Mouse (Mus musculus) embryonic facial prominence, embryonic 12.5 days (tissue): ENCODE results near the gene Cog2. TPM values are rescaled to one million over a fixed set of nuclear protein-coding genes. Genes with fewer than 3 reads are reported as not detected.

ENCODE experiments used
- ATAC-seq: fragments of 200-750 bp; cut with Nextera tagmentation; 2 replicates; pipeline ENCODE4 v1.8.0; 2017; ENCODE audit not compliant: insufficient number of reproducible peaks, insufficient read depth, low FRiP score, low TSS enrichment
- H3K27ac ChIP-seq: fragments of 300-500 bp; sonication (generic); 2 replicates; pipeline ENCODE4 v1.5.1; 2016; ENCODE audit warnings: mild to moderate bottlenecking
- H3K27me3 ChIP-seq: fragments of 300-500 bp; sonication (generic); 2 replicates; pipeline ENCODE4 v1.6.1; 2016; ENCODE audit warnings: mild to moderate bottlenecking, moderate library complexity
- H3K36me3 ChIP-seq: fragments of 300-500 bp; sonication (generic); 2 replicates; pipeline ENCODE4 v1.6.1; 2016; ENCODE audit warnings: mild to moderate bottlenecking
- H3K4me1 ChIP-seq: fragments of 300-500 bp; sonication (generic); 2 replicates; pipeline ENCODE4 v1.6.1; 2016
- H3K4me2 ChIP-seq: fragments of 300-500 bp; sonication (generic); replicated peaks from 2 replicates; pipeline ENCODE4 v1.6.1; 2016; ENCODE audit warnings: mild to moderate bottlenecking, moderate library complexity
- H3K4me3 ChIP-seq: fragments of 300-500 bp; sonication (generic); 2 replicates; pipeline ENCODE4 v1.5.1; 2016; ENCODE audit warnings: mild to moderate bottlenecking
- H3K9ac ChIP-seq: fragments of 300-500 bp; sonication (generic); 2 replicates; pipeline ENCODE4 v1.6.1; 2016; ENCODE audit warnings: mild to moderate bottlenecking, moderate library complexity
- H3K9me3 ChIP-seq: fragments of 300-500 bp; sonication (generic); 2 replicates; pipeline ENCODE4 v1.6.1; 2016; ENCODE audit warnings: mild to moderate bottlenecking, moderate library complexity
- WGBS: fragments of 180-500 bp; shearing (Covaris S2); methylation state at CpG from one replicate; pipeline ENCODE4 v1.1.7; 2016; 5-methylcytosine and 5-hydroxymethylcytosine counted together
- polyA plus RNA-seq: library from polyadenylated mRNA; unstranded; fragments of >200 nt; fragmentation: Nextera tagmentation; extraction: Ambion mirVana; gene quantifications from 2 replicates; pipeline ENCODE4 v1.2.1, GENCODE M21; 2016

Cog2 gene
- polyA plus RNA-seq, 1 experiment from 2014 or later: 46.8 TPM

DNA sequence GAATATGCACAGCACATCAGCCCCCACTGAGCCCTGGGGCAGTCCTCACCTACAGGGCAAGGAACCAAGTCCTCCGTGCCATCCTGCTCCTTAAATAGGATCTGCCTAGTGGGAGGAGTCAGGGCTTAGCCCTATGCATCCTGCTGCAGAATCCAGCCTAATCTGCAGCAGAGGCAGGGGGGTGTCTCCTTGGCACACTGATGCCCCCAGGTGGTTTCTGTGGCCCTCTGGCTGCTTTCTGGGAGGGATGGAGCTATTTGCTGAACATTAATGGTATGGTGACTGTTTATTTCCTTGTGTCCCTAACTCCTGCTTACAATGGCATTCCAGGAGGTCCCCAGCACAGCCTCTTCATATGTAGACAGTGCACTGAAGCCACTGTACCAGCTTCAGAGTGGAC, 27.6 kb downstream of the Cog2 start:
- Histone ChIP-seq H3K9ac (no peak overlapping the region), H3K27me3 (no peaks in the 10 kb centered on the region), H3K36me3 (peaks cover 92% of the 10 kb centered on the region), H3K27ac (no peak overlapping the region), H3K4me3 (no peak overlapping the region), H3K4me1 (no peaks in the 10 kb centered on the region), H3K4me2 (no peak overlapping the region), H3K9me3 (no peaks in the 10 kb centered on the region)
- 68% methylated on average over 1 of the region's 1 CpGs for WGBS
- ATAC-seq: no peak

DNA sequence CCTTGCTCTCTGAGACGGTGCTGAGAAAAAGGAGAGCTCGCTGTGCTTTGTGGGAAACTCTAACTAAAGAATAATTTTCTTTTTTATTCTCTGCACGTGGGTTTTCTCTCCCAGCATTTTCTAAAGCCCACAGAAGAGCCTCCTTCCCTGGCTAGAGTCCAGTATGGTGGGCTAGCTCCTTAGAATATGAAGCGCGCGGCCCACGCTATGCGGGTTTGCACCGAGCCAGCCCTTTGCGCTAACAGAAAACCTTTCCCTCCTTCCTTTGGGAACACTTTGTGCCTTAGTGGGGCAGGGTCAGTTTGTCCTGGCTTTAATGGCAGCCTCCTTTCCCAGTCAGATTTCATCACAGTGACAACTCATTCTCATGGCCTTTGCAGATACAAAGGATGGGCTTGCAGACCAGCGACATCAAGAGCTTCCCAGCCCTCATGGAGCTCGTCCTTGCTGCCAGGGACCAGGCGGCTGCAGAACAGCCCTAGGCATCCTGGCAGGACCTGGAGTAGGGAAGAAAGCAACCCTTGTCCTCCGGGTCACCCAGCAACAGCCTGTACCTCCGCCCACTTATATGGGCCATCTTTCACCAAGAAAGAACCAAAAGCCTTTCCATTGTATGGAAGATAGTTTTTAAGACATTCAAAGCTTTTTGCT, 30.6 kb downstream of the Cog2 start:
- Histone ChIP-seq H3K27ac (no peak overlapping the region), H3K4me2 (no peak overlapping the region), H3K36me3 (peaks cover 66% of the 10 kb centered on the region), H3K4me1 (no peaks in the 10 kb centered on the region), H3K9me3 (no peaks in the 10 kb centered on the region), H3K9ac (no peak overlapping the region), H3K4me3 (no peak overlapping the region), H3K27me3 (no peaks in the 10 kb centered on the region)
- no peak for ATAC-seq
- 85% methylated on average over 15 of the region's 15 CpGs for WGBS

DNA sequence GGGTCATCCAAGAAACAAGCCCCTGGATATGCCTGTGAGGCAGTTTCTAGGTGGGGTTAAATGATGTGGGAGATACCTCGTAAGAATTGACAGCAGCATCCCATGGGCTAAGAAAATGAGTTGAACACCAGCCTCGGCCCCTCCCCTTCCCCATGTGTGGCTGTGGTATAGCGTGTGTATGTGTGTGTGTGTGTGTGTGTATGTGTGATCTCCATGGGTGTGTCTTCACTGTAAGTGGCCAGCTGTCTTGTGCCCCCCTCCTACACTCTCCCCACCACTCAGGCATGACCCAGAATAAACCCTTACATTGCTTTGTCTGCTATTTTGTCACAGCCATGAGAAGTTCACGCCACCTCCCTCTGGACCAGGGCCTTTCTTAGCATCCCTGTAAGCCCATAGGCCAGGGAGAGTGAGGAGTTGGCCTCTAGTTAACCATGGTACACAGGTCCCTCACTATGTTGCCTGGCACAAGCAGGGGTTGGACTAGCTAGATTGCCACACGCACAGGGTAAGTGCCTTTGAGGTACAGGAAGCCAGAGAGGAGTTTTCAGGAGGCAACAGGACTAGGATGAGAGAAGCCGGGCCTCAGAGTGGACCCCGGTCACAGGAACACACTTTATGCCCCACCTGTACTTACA, 34.7 kb downstream of the Cog2 start:
- H3K4me1 ChIP-seq: no peaks in the 10 kb centered on the region
- no peak for ATAC-seq
- H3K27ac ChIP-seq: no peak overlapping the region
- WGBS: 84% methylated on average over 7 of the region's 7 CpGs
- no peak overlapping the region for H3K9ac ChIP-seq
- no peak overlapping the region for H3K4me3 ChIP-seq
- H3K36me3 ChIP-seq: peaks cover 28% of the 10 kb centered on the region
- H3K9me3 ChIP-seq: no peaks in the 10 kb centered on the region
- no peaks in the 10 kb centered on the region for H3K27me3 ChIP-seq
- no peak overlapping the region for H3K4me2 ChIP-seq

DNA sequence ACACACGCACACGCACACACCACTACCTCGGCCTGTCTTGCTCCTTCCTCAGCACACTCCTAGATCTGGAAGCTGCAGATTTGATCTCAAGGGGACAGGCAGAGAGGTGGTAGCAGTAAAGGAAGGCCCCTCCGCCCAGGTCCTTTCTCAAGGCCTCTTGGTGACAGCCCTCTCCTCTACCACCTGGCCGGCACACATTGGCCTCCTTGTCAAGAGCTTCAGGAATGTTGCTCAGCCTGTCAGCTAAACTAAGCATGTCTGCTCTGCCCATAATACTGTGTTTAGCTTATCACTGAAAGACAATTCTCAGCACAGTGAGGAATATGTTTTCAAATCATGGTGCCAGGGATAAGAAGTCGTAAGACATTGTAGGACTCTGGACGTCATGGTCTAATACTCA, 35.6 kb downstream of the Cog2 start:
- Histone ChIP-seq H3K9ac (no peak overlapping the region), H3K9me3 (no peaks in the 10 kb centered on the region), H3K27me3 (no peaks in the 10 kb centered on the region), H3K4me3 (no peak overlapping the region), H3K4me2 (no peak overlapping the region), H3K4me1 (no peaks in the 10 kb centered on the region), H3K36me3 (peaks cover 18% of the 10 kb centered on the region), H3K27ac (no peak overlapping the region)
- WGBS: 89% methylated on average over 7 of the region's 7 CpGs
- ATAC-seq: no peak

DNA sequence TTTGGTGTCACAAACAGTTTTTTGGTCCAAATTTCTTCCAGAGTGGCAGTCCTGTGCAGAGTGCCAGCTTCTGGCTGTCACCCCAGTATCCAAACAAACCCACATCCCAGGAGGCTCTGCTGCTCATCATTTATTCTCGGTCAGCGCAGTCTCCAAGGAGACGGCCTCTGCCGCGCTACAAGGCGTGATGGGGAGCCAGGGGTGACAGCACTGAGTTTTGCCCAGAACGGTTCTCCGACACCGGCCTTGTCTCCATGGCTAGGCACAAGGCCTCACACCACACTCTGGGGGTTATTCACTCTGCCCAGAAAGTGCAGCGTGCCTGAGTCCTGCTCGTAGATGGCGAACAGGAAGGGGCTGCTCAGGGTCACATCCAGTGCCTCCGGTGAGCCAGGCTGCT, 36.1 kb downstream of the Cog2 start:
- Histone ChIP-seq H3K9ac (no peak overlapping the region), H3K36me3 (peaks cover 14% of the 10 kb centered on the region), H3K9me3 (no peaks in the 10 kb centered on the region), H3K4me2 (no peak overlapping the region), H3K27me3 (no peaks in the 10 kb centered on the region), H3K4me1 (no peaks in the 10 kb centered on the region), H3K27ac (no peak overlapping the region), H3K4me3 (no peak overlapping the region)
- WGBS: 84% methylated on average over 13 of the region's 13 CpGs
- no peak for ATAC-seq

DNA sequence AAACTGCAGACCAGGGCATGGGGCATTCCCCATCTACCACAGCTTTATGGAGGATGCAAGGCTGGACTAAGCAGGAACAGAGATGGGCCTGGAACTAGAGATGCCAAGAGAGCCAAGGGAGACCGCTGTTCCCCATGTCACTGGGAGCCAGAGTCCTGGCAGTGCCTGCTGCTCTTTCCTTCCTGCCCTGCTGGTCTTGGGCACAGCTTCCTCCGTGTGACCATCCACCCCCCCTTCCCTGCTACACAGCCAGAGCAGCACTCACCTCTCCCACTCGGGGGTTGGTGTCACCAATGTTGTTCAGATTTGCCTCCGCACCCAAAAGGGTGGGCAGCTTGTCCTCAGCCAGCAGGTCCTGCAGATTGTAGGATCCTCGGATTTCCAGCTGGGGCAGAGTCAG, 36.9 kb downstream of the Cog2 start:
- Histone ChIP-seq H3K36me3 (peaks cover 5% of the 10 kb centered on the region), H3K27ac (no peak overlapping the region), H3K9me3 (no peaks in the 10 kb centered on the region), H3K4me1 (no peaks in the 10 kb centered on the region), H3K27me3 (no peaks in the 10 kb centered on the region), H3K4me3 (no peak overlapping the region), H3K9ac (no peak overlapping the region), H3K4me2 (no peak overlapping the region)
- 69% methylated on average over 5 of the region's 5 CpGs for WGBS
- no peak for ATAC-seq

DNA sequence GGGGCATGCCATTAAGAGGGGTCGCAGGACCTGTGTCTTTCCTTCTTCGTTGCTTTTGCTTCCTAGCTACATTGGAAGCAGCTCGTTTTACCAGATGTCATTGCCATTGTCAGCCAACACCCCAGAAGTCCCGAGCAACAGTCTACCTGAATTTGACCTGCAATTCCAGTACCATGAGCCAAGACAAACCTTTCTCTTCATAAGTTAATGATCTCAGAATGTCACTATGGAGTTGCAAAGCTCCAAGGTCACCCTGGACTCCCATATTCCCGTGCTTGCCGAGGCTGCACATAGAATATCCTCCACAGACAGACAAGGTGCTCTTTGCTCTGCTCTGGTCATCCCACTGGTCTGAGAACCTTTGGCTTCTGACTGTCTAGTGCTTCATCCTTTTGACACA, 46.6 kb downstream of the Cog2 start:
- Histone ChIP-seq H3K36me3 (no peaks in the 10 kb centered on the region), H3K4me2 (no peak overlapping the region), H3K4me3 (no peak overlapping the region), H3K27ac (no peak overlapping the region), H3K9me3 (no peaks in the 10 kb centered on the region), H3K9ac (no peak overlapping the region), H3K27me3 (no peaks in the 10 kb centered on the region), H3K4me1 (peaks cover 6% of the 10 kb centered on the region; the same call in 1 of the 2 replicates)
- no peak for ATAC-seq
- 84% methylated on average over 6 of the region's 6 CpGs for WGBS

DNA sequence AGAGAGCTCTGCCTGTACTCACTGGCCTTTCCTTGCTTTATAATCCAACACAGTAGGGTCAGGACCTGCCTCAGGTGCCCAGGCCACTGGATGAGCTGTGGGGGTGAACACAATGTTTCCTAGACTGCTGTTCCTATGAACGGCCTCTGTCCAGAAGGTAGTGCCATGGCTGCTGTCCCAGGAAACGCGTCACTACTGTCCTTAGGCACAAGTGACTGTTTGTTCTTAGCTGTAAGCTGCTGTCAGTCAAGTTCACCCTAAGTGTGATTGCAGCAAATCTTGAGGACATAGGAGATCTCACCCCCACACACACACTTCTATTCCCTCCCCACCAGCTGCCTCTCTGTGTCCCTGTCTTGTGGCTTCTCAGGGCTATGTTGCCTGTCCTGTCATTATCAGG, 47.0 kb downstream of the Cog2 start:
- Histone ChIP-seq H3K36me3 (no peaks in the 10 kb centered on the region), H3K27me3 (no peaks in the 10 kb centered on the region), H3K27ac (no peak overlapping the region), H3K4me2 (no peak overlapping the region), H3K9ac (no peak overlapping the region), H3K4me3 (no peak overlapping the region), H3K9me3 (no peaks in the 10 kb centered on the region), H3K4me1 (peaks cover 6% of the 10 kb centered on the region; the same call in 1 of the 2 replicates)
- 85% methylated on average over 3 of the region's 3 CpGs for WGBS
- ATAC-seq: no peak

DNA sequence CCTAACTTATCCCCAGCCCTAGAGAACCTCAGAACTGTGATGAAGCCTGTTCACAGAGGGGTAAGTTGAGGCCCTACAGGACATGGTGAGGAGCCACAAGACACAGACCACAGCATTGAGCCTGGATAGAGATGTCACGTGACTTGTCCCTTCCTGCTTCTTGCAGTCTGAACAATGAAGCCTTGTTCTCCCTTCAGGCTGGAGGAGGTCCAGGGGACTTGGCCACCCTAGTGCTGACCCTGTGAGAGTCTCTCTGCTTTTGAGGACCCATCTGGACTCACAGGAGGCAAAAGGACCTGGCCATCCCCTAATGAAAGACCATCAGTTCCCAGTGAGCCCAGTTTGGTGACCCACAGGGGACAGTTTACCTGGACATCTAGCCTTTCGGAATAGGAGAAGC, 48.5 kb downstream of the Cog2 start:
- Histone ChIP-seq H3K4me3 (no peak overlapping the region), H3K27ac (no peak overlapping the region), H3K9me3 (no peaks in the 10 kb centered on the region), H3K27me3 (no peaks in the 10 kb centered on the region), H3K9ac (0 out of 2 replicates have a peak overlapping the region, but pooled peaks have one; percentile 10), H3K36me3 (no peaks in the 10 kb centered on the region), H3K4me1 (peaks cover 6% of the 10 kb centered on the region; the same call in 1 of the 2 replicates), H3K4me2 (no peak overlapping the region)
- no peak for ATAC-seq
- 51% methylated on average over 2 of the region's 2 CpGs for WGBS

DNA sequence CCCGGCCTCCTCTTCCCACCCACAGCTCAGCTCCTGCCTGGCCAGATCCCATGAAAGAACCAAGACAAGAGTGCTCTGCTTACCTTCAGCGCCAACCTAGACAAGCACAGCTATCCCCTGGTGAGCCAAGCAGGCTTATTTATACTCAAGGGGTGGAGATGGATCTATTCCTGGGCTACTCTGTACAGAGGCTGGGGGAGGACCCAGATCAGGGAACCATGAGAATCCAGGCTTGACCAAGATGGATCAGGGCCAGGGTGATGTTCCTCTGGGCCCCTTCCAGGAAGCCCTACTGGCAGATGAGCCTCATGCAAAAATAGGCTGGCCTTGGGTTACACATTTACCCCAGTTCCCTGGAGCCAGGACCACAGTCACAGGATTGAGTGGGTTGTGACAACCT, 49.0 kb downstream of the Cog2 start, which contains the start of gene Agt:
TSS of gene Agt (minus strand) at position 114 of the 400 bp plus-strand sequence.
- ATAC-seq: no peak
- Histone ChIP-seq H3K27ac (no peak within 1 kb of the TSS), H3K9me3 (no peaks in the 10 kb centered on the region), H3K4me3 (no peak within 1 kb of the TSS), H3K27me3 (no peaks in the 10 kb centered on the region), H3K4me2 (no peak within 1 kb of the TSS), H3K4me1 (peaks cover 6% of the 10 kb centered on the region; the same call in 1 of the 2 replicates), H3K9ac (0 out of 2 replicates have a peak within 1 kb of the TSS, but pooled peaks have one; percentile 10), H3K36me3 (no peaks in the 10 kb centered on the region)
- WGBS: 73% methylated on average over 2 of the region's 2 CpGs

DNA sequence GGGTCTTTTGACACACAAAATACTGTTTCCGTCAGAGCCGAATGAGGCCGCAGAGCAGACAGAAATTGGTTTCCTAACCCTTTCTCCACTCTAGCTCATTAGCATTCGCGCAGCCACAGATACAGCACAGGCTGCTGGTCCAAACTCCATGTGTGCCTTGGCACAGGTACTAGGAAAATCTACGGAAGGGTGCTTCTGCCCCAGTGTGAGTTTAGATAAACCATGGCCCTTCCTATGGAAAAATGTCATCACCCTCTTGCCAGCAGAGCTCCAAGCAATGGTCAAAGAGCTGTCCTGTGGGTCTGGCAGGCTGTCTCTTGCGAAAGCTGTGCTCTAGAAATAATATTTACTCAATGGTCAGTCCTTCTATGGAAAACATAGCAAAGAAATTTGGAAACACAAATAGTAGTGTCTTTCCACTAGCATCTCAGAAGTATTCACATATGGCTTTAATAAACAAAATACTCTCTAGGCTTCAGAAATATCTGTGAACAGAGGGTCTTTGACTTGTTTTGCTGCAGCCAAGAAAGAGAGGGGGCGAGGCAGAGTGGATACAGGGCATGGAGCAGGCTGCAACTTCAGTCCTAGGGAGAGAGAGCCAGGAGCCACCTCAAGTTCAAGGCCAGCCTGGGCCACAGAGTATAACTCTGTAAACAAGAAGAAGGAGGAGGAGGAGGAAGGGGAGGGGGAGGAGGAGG, 51.3 kb downstream of the Cog2 start:
- no peaks in the 10 kb centered on the region for H3K36me3 ChIP-seq
- no peak overlapping the region for H3K4me2 ChIP-seq
- H3K9ac ChIP-seq: no peak overlapping the region
- H3K9me3 ChIP-seq: no peaks in the 10 kb centered on the region
- H3K4me1 ChIP-seq: peaks cover 6% of the 10 kb centered on the region; the same call in 1 of the 2 replicates
- no peak overlapping the region for H3K4me3 ChIP-seq
- no peak for ATAC-seq
- peak overlapping the region; percentile 57; the same call in 1 of the 2 replicates for H3K27ac ChIP-seq
- no peaks in the 10 kb centered on the region for H3K27me3 ChIP-seq
- WGBS: 59% methylated on average over 8 of the region's 8 CpGs

DNA sequence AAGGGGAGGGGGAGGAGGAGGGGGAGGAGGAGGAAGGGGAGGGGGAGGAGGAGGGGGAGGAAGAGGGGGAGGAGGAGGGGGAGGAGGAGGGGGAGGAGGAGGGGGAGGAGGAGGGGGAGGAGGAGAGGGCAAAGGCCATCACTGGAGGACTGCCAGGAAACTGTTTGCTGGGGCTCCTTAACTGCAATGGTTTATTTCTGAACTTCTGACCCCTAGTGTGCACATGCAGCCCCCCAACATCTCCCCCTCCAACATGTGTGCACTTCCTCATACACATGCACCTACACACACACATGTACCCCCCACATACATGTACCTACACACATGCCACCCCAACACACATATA, 51.8 kb downstream of the Cog2 start:
- Histone ChIP-seq H3K4me1 (peaks cover 6% of the 10 kb centered on the region; the same call in 1 of the 2 replicates), H3K27ac (peak overlapping the region; percentile 57; the same call in 1 of the 2 replicates), H3K4me2 (no peak overlapping the region), H3K9me3 (no peaks in the 10 kb centered on the region), H3K9ac (no peak overlapping the region), H3K4me3 (no peak overlapping the region), H3K36me3 (no peaks in the 10 kb centered on the region), H3K27me3 (no peaks in the 10 kb centered on the region)
- no peak for ATAC-seq
